27 mouse cellular contexts compared by ENCODE assay signal in genomic region chr17:30154861-30155260, GRCm38 (mm10).
DNase-seq lines count a peak whose midpoint lies in the region; ATAC-seq and TF ChIP-seq lines count a peak whose summit lies in the region.
"Had no signal": no experiment of that assay in that cellular context is flagged by ENCODE, and none has a peak within 500 bp of the region (broad histone marks: within the 10 kb centered on the region; RNA-seq: fewer than 3 reads in every experiment).

No protein-coding gene starts in this region.

- H3K4me1 ChIP-seq in heart, embryonic 11.5 days (ENCODE audit: control insufficient read depth, insufficient read depth, low read length), result peaks cover 57% of the 10 kb centered on the region
- peaks cover 30% of the 10 kb centered on the region for H3K4me1 ChIP-seq in heart, postnatal 0 days (ENCODE audit: control insufficient read depth, insufficient read depth)
- peaks cover 69% of the 10 kb centered on the region for H3K4me1 ChIP-seq in neural tube, embryonic 13.5 days (replicated peaks)
- peaks cover 29% of the 10 kb centered on the region; the same call in 1 of the 2 replicates for H3K4me1 ChIP-seq in midbrain, embryonic 10.5 days
- H3K4me1 ChIP-seq: liver, embryonic 15.5 days had no signal

- H3K36me3 ChIP-seq in heart, embryonic 11.5 days (ENCODE audit: control insufficient read depth, insufficient read depth, low read length), result no peaks in the 10 kb centered on the region
- no peaks in the 10 kb centered on the region for H3K36me3 ChIP-seq in heart, postnatal 0 days (replicated peaks; ENCODE audit: control insufficient read depth, insufficient read depth, low read length)
- H3K36me3 ChIP-seq in neural tube, embryonic 13.5 days, result no peaks in the 10 kb centered on the region
- 0 out of 2 replicates have a peak, but pooled peaks cover 11% of the 10 kb centered on the region for H3K36me3 ChIP-seq in midbrain, embryonic 10.5 days
- H3K36me3 ChIP-seq: embryonic facial prominence, embryonic 12.5 days; heart, embryonic 10.5 days; liver, embryonic 15.5 days; lung, embryonic 15.5 days; midbrain, embryonic 12.5 days; stomach, embryonic 15.5 days had no signal

- H3K27me3 ChIP-seq in heart, embryonic 11.5 days (ENCODE audit: control insufficient read depth, insufficient read depth, low read length), result no peaks in the 10 kb centered on the region
- no peaks in the 10 kb centered on the region for H3K27me3 ChIP-seq in heart, postnatal 0 days (ENCODE audit: control insufficient read depth, insufficient read depth, low read length)
- no peaks in the 10 kb centered on the region for H3K27me3 ChIP-seq in neural tube, embryonic 13.5 days
- no peaks in the 10 kb centered on the region for H3K27me3 ChIP-seq in midbrain, embryonic 10.5 days (ENCODE audit: low read depth, poor library complexity, severe bottlenecking)
- H3K27me3 ChIP-seq: embryonic facial prominence, embryonic 12.5 days; liver, embryonic 15.5 days; lung, embryonic 15.5 days; midbrain, embryonic 12.5 days; stomach, embryonic 15.5 days had no signal

- no peak overlapping the region for H3K4me3 ChIP-seq in heart, embryonic 11.5 days (ENCODE audit: low read depth, low read length)
- no peak overlapping the region for H3K4me3 ChIP-seq in heart, postnatal 0 days (ENCODE audit: low read depth, low read length)
- no peak overlapping the region for H3K4me3 ChIP-seq in neural tube, embryonic 13.5 days
- H3K4me3 ChIP-seq in midbrain, embryonic 10.5 days, result no peak overlapping the region
- H3K4me3 ChIP-seq: embryonic facial prominence, embryonic 12.5 days; heart, embryonic 10.5 days; hindbrain, embryonic 10.5 days; liver, embryonic 15.5 days; lung, embryonic 15.5 days; midbrain, embryonic 12.5 days; myocyte; stomach, embryonic 15.5 days had no signal

- no peak for DNase-seq in heart, adult 8-10 months (ENCODE audit: low spot score)
- no peak for DNase-seq in heart, postnatal 0 days (ENCODE audit: low spot score)
- DNase-seq in heart, postnatal 4 days, result no peak
- DNase-seq in neural tube, embryonic 10.5 days (ENCODE audit: extremely low spot score, low spot score), result no peak
- DNase-seq in midbrain, embryonic 10.5 days (ENCODE audit: low spot score), result no peak
- DNase-seq: adrenal gland, postnatal 25 days; B cell, adult 2 months; gastrocnemius, postnatal 14 days; kidney, adult 9 months; kidney, postnatal 10 days; layer of hippocampus, postnatal 36 days; lung, postnatal 36 days; retina, postnatal 1 day; right cerebral cortex, postnatal 14 days; thymus, adult 18-20 months; thymus, postnatal 25 days had no signal

- no peak for TF ChIP-seq EP300 in heart, postnatal 0 days (IDR thresholded peaks at IDR 0.05; ENCODE audit: low read depth)

- no peak overlapping the region for H3K9ac ChIP-seq in heart, embryonic 11.5 days (ENCODE audit: low read depth, low read length)
- no peak overlapping the region for H3K9ac ChIP-seq in heart, postnatal 0 days (replicated peaks; ENCODE audit: low read depth, low read length)
- H3K9ac ChIP-seq in neural tube, embryonic 13.5 days, result 0 out of 2 replicates have a peak overlapping the region, but pooled peaks have one; percentile 22
- H3K9ac ChIP-seq: liver, embryonic 15.5 days; lung, embryonic 15.5 days; midbrain, embryonic 12.5 days; stomach, embryonic 15.5 days had no signal

- H3K9me3 ChIP-seq in heart, embryonic 11.5 days (replicated peaks; ENCODE audit: control insufficient read depth, low read length), result no peaks in the 10 kb centered on the region
- H3K9me3 ChIP-seq in heart, postnatal 0 days (replicated peaks; ENCODE audit: control insufficient read depth, low read length), result no peaks in the 10 kb centered on the region
- H3K9me3 ChIP-seq in neural tube, embryonic 13.5 days, result no peaks in the 10 kb centered on the region
- H3K9me3 ChIP-seq in midbrain, embryonic 10.5 days (replicated peaks), result no peaks in the 10 kb centered on the region
- H3K9me3 ChIP-seq: embryonic facial prominence, embryonic 12.5 days; heart, embryonic 10.5 days; hindbrain, embryonic 10.5 days; liver, embryonic 15.5 days; lung, embryonic 15.5 days; midbrain, embryonic 12.5 days; stomach, embryonic 15.5 days had no signal

- no peak overlapping the region for H3K4me2 ChIP-seq in heart, embryonic 11.5 days
- no peak overlapping the region for H3K4me2 ChIP-seq in heart, postnatal 0 days (ENCODE audit: low read depth, low read length)
- no peak overlapping the region for H3K4me2 ChIP-seq in neural tube, embryonic 13.5 days
- H3K4me2 ChIP-seq: embryonic facial prominence, embryonic 12.5 days; liver, embryonic 15.5 days; lung, embryonic 15.5 days; midbrain, embryonic 12.5 days; stomach, embryonic 15.5 days had no signal

- no peak for ATAC-seq in heart, embryonic 11.5 days (replicated peaks; ENCODE audit: insufficient number of reproducible peaks, low FRiP score, low TSS enrichment)
- ATAC-seq in heart, postnatal 0 days (ENCODE audit: insufficient read depth, low read depth), result no peak
- ATAC-seq in neural tube, embryonic 13.5 days (ENCODE audit: low read depth), result no peak
- ATAC-seq: intestine, postnatal 0 days had no signal

- 42% methylated on average over 1 of the region's 1 CpGs for WGBS in heart, embryonic 11.5 days (ENCODE audit: insufficient replicate concordance)
- 30% methylated on average over 1 of the region's 1 CpGs for whole genome bisulfite sequencing in heart, postnatal 0 days
- WGBS in neural tube, embryonic 13.5 days, result 65% methylated on average over 1 of the region's 1 CpGs
- 87% methylated on average over 1 of the region's 1 CpGs for WGBS in midbrain, embryonic 10.5 days

- no peak for TF ChIP-seq CTCF in heart, postnatal 0 days (IDR thresholded peaks at IDR 0.05; ENCODE audit: low read depth)

- 0 out of 2 replicates have a peak overlapping the region, but pooled peaks have one; percentile 1 for H3K27ac ChIP-seq in heart, embryonic 11.5 days (ENCODE audit: low read depth, low read length)
- peak overlapping the region; percentile 44; the same call in 1 of the 2 replicates for H3K27ac ChIP-seq in heart, postnatal 0 days (ENCODE audit: low read depth)
- 0 out of 2 replicates have a peak overlapping the region, but pooled peaks have one; percentile 56 for H3K27ac ChIP-seq in neural tube, embryonic 13.5 days (replicated peaks)
- H3K27ac ChIP-seq in midbrain, embryonic 10.5 days (replicated peaks), result no peak overlapping the region
- H3K27ac ChIP-seq: embryonic facial prominence, embryonic 12.5 days; liver, embryonic 15.5 days; midbrain, embryonic 12.5 days; stomach, embryonic 15.5 days had no signal
